Mouse (Mus musculus): ENCODE measurements around the gene Btc.
A peak's percentile ranks its signal among the peaks of the same experiment; 100 is the strongest.

The Btc gene

GRCm38 (mm10) chr5:91402339-91403211 is at the start of gene Btc:
TSS of gene Btc (minus strand) at chr5:91402994.
- peak; percentile 64 to 82 for DNase-seq (ENCODE audit: low spot score in 2 of 2)

GRCm38 (mm10) chr5:91444981-91445517 is 42.3 kb upstream of the Btc start:
- peak in 1 of 2 experiments; percentile 4 for DNase-seq (ENCODE audit: low spot score in 2 of 2)

GRCm38 (mm10) chr5:91436563-91436962 is 33.8 kb upstream of the Btc start:
- DNase-seq (ENCODE audit: low spot score in 2 of 2): no peak

- DNase-seq (ENCODE audit: low spot score in 2 of 2): no peak
Observed at GRCm38 (mm10) chr5:91434723-91435658, 32.2 kb upstream of the Btc start.

GRCm38 (mm10) chr5:91428547-91428946 is 25.8 kb upstream of the Btc start:
- no peak for DNase-seq (ENCODE audit: low spot score in 2 of 2)

DNA sequence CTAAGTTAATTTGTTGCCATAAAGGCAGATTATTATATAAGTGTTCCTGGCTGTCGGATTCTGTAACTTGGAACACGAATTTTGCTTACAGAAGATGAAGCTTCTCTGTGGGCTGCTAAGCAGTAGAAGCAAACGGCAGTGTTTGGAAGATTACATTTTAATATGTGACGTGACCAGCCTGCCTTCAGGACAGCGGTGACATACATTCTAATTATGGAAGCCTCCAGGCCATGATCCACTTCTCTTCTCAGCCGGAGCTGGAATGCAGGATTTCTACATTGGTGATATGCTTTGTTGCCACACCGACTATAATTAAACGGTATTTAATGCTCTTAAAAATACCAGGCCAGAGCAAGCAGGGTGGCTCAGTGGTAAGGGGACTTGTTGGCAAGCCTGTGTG is 11.0 kb upstream of the Btc start:
- no peak for DNase-seq (ENCODE audit: low spot score in 2 of 2)

DNA sequence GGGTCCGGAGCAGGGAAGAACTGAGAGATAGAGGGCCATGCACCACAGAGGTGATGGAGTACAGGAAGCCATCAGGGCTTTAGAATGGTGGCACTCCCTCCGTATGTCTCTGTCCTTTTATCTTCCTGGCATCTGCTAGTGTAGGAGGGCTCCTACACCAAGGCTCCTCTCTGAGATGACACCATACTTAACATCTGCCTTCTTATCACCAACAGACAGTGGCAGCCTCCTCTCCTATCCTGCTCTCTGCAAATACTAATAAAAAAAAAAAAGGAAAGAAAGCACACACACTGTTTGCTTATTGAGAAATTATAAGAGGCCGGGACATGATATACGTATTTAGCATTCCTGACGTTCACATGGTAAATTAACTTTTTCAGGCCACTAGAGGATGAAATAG is 1.5 kb upstream of the Btc start:
- no peak for DNase-seq (ENCODE audit: low spot score in 2 of 2)

DNA sequence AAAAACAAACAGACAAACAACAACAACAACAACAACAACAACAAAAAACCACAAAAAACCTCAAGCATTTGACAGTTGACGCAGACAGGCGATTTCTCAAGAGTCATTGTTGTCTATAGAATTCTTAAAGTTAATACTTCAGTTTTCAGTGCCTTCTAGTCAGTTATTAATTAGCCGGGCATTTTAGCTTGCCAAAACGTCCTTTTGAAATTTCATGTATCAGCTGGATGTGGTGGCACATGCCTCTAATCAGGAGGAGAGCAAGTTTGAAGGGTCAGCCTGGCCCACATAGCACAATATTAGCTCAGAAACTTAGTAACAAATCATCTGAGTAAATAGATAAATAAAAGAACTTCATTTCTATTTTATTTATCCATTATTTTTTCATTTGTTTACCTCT is 487 bp upstream of the Btc start:
- no peak for DNase-seq (ENCODE audit: low spot score in 2 of 2)

DNA sequence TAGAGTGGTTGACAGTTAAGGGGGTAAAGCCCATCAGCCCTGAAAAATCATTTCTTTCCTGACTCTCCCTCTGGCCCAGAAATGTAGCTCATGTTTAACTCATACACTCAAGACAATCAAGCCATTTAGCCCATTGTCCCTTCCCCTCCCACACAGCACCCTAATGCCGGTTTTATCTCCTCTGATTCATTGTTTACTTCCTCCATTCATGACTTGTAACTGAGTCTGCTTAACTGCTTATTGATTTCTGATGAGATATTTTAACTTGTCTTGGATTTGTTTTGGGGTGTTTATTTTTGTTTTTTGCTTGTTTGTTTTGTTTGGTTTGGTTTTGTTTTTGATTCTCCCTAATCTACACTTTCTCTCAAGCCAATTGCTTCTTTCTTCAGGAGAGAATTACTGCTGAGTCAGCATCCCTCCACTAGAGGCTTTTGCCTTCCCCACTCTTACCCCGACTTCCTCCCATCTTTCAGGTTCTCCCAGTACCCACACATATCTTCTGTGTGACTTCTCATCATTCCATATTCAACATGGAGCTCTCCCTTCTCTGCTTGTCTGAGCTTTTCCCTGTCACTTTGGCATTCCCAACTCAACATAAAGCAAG is 2.2 kb downstream of the Btc start:
- DNase-seq (ENCODE audit: low spot score in 2 of 2): no peak

DNA sequence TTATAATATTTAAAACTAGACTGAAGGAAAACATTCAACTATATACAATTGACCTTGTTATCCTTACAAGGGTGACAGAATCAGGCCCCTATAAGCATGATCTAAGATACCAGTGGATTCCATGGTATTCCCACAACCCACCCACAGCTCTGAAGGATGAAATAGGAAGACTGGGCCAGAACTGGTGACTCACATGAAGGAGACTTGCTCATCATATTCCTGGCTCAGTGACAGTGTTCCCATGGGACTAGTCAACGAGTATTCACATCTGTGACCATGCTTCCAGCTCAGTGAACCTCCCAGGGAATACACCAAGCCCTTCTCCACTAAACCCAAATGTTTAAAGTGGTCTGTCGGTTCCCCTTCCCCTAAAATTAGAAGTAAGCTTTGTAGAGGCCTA is 27.3 kb downstream of the Btc start:
- no peak for DNase-seq (ENCODE audit: low spot score in 2 of 2)

DNA sequence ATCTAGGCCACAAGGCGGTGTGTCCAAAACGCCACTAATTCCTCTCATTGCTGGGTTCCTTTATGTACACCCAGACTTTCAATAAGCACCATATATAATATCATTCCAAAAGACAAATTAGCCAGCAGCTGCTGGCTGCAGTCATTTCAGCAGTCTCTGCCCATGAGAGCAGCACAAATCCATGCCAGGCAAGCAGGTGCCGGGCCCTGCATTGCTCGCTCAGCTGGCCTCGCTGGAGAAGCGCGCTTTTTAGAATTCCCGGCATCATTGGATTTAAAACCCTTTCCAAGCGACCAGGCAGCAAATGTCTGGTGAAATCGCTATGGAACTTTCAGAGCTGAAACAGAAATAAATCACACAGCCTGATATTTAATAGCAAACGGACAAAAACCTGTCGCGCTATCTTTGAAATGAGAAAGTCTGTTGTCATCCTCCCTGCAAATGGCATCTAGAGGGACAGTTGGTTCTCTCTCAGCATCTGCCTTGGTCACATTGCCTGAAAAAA is 34.7 kb downstream of the Btc start:
- no peak for DNase-seq (ENCODE audit: low spot score in 2 of 2)

DNA sequence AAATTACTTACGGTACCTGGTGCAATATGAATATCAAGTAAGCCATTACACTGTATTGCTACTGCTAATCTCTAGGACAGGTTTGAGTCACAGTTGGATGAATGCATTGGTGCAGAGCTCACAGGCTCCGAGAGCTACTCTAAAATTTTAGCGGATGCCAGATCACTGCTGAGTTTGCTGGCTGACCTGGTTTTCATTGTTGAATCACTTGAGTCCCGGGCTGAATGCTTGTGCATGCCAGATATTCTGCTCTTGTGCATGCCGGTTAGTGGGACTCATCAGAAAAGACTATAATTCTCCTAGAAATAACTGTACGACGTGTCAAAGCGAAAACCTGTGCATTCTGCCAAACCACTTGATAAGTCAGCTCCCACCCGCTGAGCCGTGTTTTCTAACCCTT is 35.9 kb downstream of the Btc start:
- no peak for DNase-seq (ENCODE audit: low spot score in 2 of 2)

- no peak for DNase-seq (ENCODE audit: low spot score in 2 of 2)
Observed at GRCm38 (mm10) chr5:91363274-91363991, 39.4 kb downstream of the Btc start.

DNA sequence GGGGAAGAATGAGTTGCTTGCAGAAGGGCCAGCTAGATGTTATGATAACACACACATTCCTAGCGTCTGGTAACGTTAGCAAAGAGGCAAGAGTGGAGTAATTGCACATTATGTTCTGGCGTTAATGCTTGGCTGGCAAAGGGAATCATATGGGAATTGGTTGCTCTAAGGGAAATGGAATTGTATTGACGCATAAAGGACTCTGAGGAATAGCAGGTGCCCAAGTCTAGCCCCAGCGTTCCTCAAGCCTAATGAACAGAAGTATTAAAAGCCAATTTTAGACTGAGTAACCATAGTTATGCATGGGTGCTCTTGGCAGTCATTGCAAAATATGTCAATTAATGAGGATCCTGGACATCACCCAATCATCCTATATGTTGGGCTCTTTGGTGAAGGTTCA is 50.1 kb downstream of the Btc start:
- DNase-seq (ENCODE audit: low spot score in 2 of 2): no peak

- no peak for DNase-seq (ENCODE audit: low spot score in 2 of 2)
Observed at GRCm38 (mm10) chr5:91345681-91346080, 57.1 kb downstream of the Btc start.

GRCm38 (mm10) chr5:91345064-91345463 is 57.7 kb downstream of the Btc start:
- DNase-seq (ENCODE audit: low spot score in 2 of 2): no peak

DNA sequence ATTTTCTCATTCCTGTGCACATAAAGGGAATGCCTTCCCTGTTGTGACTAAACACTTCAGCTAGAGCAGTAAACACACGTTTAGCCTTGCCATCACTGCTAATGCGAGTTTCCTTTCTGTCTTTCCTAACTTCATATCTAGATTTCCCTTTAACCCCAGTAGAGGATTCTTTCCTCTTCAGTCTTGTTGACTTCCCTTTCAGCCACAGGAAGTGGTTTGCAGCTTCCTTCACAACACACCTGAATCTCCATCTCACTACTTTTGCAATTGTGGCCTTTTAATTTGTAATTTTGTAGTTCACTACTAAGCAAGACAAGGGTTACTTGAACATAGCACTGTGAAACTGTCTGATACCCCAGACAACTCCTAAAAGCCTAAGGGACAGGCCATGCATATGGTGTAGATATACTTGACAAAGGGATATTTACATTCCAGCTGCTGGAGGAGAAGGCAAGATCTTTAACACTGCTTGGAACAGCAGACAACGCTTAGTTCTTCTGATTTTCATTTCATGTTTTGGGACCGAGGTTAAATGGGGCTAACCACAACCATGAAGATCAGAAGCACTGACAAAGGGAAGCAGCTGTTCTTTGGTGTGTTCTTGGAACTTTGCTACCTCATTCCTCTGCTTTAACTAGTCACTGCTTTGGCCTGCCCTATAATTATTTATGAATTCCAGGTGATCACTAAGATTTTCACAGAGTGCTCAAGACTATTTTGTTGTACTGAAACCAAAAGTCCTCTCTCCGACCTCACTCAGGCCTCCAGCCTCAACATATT is 60.6 kb downstream of the Btc start:
- no peak for DNase-seq (ENCODE audit: low spot score in 2 of 2)

- DNase-seq (ENCODE audit: low spot score in 2 of 2): no peak
Observed at GRCm38 (mm10) chr5:91334227-91334626, 68.6 kb downstream of the Btc start.

GRCm38 (mm10) chr5:91332079-91332865 is 70.5 kb downstream of the Btc start:
- no peak for DNase-seq (ENCODE audit: low spot score in 2 of 2)

Measured in urinary bladder, postnatal 36 days (tissue).